Mouse (Mus musculus) thymus, adult 2 months (tissue): ENCODE measurements around the gene Xrcc4. TPM values are rescaled to one million over a fixed set of nuclear protein-coding genes. Genes with fewer than 3 reads are reported as not detected.
"Not testable (repeated sequence)": the region's sequence is repeated elsewhere in the genome, so short reads cannot be mapped to it uniquely, and the experiment has no call there.

Experiments used
- DNase-seq: peaks from one replicate; pipeline ENCODE4 v3.0.0; 2021
- H3K27ac ChIP-seq: fragments of 200-500 bp; 2 replicates; pipeline ENCODE4 v1.5.1; 2012; ENCODE audit warnings: low read length, control low read depth; ENCODE audit not compliant: control insufficient read depth, insufficient read depth
- H3K27me3 ChIP-seq: fragments of 200-500 bp; 2 replicates; pipeline ENCODE4 v1.6.1; 2012; ENCODE audit warnings: mild to moderate bottlenecking, low read length, moderate library complexity, mixed read lengths; ENCODE audit not compliant: control insufficient read depth, insufficient read depth
- H3K36me3 ChIP-seq: fragments of 200-500 bp; 2 replicates; pipeline ENCODE4 v1.6.1; 2012; ENCODE audit warnings: mild to moderate bottlenecking, low read length, moderate library complexity; ENCODE audit not compliant: control insufficient read depth, insufficient read depth
- H3K4me1 ChIP-seq: fragments of 200-500 bp; replicated peaks from 2 replicates; pipeline ENCODE4 v1.6.1; 2012; ENCODE audit warnings: low read length; ENCODE audit not compliant: control insufficient read depth, insufficient read depth
- H3K4me3 ChIP-seq: fragments of 200-500 bp; 2 replicates; pipeline ENCODE4 v1.5.1; 2012; ENCODE audit warnings: mild to moderate bottlenecking, low read length, control low read depth, moderate library complexity; ENCODE audit not compliant: control insufficient read depth, insufficient read depth
- CTCF ChIP-seq: fragments of 200-500 bp; IDR thresholded peaks from 2 replicates; pipeline ENCODE4 v1.5.1; 2012; ENCODE audit warnings: mild to moderate bottlenecking, control low read depth, low read length, moderate library complexity, borderline replicate concordance; ENCODE audit not compliant: control insufficient read depth, poor library complexity, insufficient read depth; ENCODE audit errors: extremely low read depth
- POLR2A ChIP-seq: fragments of 200-500 bp; IDR thresholded peaks from 2 replicates; pipeline ENCODE4 v1.6.1; 2012; ENCODE audit warnings: mild to moderate bottlenecking, low read length, control low read depth, moderate library complexity; ENCODE audit not compliant: control insufficient read depth, poor library complexity, insufficient read depth; ENCODE audit errors: extremely low read depth
- WGBS: fragments of 180-500 bp; shearing (Covaris S2); methylation state at CpG from one replicate; pipeline ENCODE4 v1.1.7; 2018; 5-methylcytosine and 5-hydroxymethylcytosine counted together
- polyA plus RNA-seq: library from polyadenylated mRNA; depleted of rRNA; stranded (reverse); fragments of >200 nt; gene quantifications from 2 replicates; pipeline ENCODE4 v1.2.3, GENCODE M21; 2012; rRNA removed

Gene Xrcc4
- polyA plus RNA-seq = 1.6 and 1.9 TPM in 2 replicates

- TF ChIP-seq POLR2A (0 out of 2 replicates have a peak, but pooled peaks have one; percentile 57), CTCF (no peak)
- peak; percentile 90 for DNase-seq
- peak within 1 kb of the TSS; percentile 53 for H3K27ac ChIP-seq
- 2% methylated on average over 41 of the region's 41 CpGs for WGBS
- H3K36me3 ChIP-seq = no peaks in the 10 kb centered on the region
- peak within 1 kb of the TSS; percentile 87 for H3K4me3 ChIP-seq
- no peaks in the 10 kb centered on the region for H3K27me3 ChIP-seq
- peaks cover 3% of the 10 kb centered on the region for H3K4me1 ChIP-seq
Observed at GRCm38 (mm10) chr13:90088962-90089824, at the start of gene Xrcc4, which contains the start of gene Tmem167. Gene Xrcc4, minus strand, starts transcription at chr13:90089608. Gene Tmem167, plus strand, starts transcription at chr13:90089123.

- 84% methylated on average over 3 of the region's 3 CpGs for WGBS
- DNase-seq = no peak
Observed at GRCm38 (mm10) chr13:90136156-90136910, 46.9 kb upstream of the Xrcc4 start.

GRCm38 (mm10) chr13:90111681-90112080, 22.3 kb upstream of the Xrcc4 start:
- H3K36me3 ChIP-seq = no peaks in the 10 kb centered on the region
- DNase-seq = no peak
- no peak overlapping the region for H3K27ac ChIP-seq
- H3K4me3 ChIP-seq = no peak overlapping the region
- H3K4me1 ChIP-seq = no peaks in the 10 kb centered on the region
- WGBS = 80% methylated on average over 1 of the region's 1 CpGs
- TF ChIP-seq POLR2A (no peak), CTCF (no peak)
- H3K27me3 ChIP-seq = no peaks in the 10 kb centered on the region

More at GRCm38 (mm10) chr13:90136156-90136910, 46.9 kb upstream of the Xrcc4 start:
- no peaks in the 10 kb centered on the region for H3K4me1 ChIP-seq
- no peaks in the 10 kb centered on the region for H3K27me3 ChIP-seq
- H3K4me3 ChIP-seq = no peak overlapping the region
- TF ChIP-seq CTCF (no peak), POLR2A (no peak)
- H3K36me3 ChIP-seq = no peaks in the 10 kb centered on the region
- no peak overlapping the region for H3K27ac ChIP-seq

GRCm38 (mm10) chr13:90108746-90109145, 19.3 kb upstream of the Xrcc4 start:
- peaks cover 12% of the 10 kb centered on the region for H3K36me3 ChIP-seq
- not testable (repeated sequence) for H3K27me3 ChIP-seq, DNase-seq, H3K27ac ChIP-seq, H3K4me3 ChIP-seq, H3K4me1 ChIP-seq
- 100% methylated on average over 5 of the region's 5 CpGs for WGBS

- H3K4me3 ChIP-seq = no peak overlapping the region
- TF ChIP-seq CTCF (no peak), POLR2A (no peak)
- no peak for DNase-seq
- WGBS = 96% methylated on average over 7 of the region's 7 CpGs
- peaks cover 25% of the 10 kb centered on the region for H3K36me3 ChIP-seq
- no peaks in the 10 kb centered on the region for H3K27me3 ChIP-seq
- no peaks in the 10 kb centered on the region for H3K4me1 ChIP-seq
- no peak overlapping the region for H3K27ac ChIP-seq
Observed at GRCm38 (mm10) chr13:90106139-90106538, 16.7 kb upstream of the Xrcc4 start.

- Histone ChIP-seq H3K27ac (no peak overlapping the region), H3K4me1 (no peaks in the 10 kb centered on the region), H3K4me3 (no peak overlapping the region), H3K36me3 (peaks cover 32% of the 10 kb centered on the region), H3K27me3 (no peaks in the 10 kb centered on the region)
- DNase-seq = no peak
- TF ChIP-seq CTCF (no peak), POLR2A (no peak)
Observed at GRCm38 (mm10) chr13:90101514-90101913, 12.1 kb upstream of the Xrcc4 start.

GRCm38 (mm10) chr13:90089825-90090183, 396 bp upstream of the Xrcc4 start:
- DNase-seq = no peak
- no peaks in the 10 kb centered on the region for H3K36me3 ChIP-seq
- TF ChIP-seq CTCF (no peak), POLR2A (no peak)
- H3K4me1 ChIP-seq = peaks cover 3% of the 10 kb centered on the region
- no peak overlapping the region for H3K27ac ChIP-seq
- H3K27me3 ChIP-seq = no peaks in the 10 kb centered on the region
- WGBS = under 1% methylated on average over 27 of the region's 27 CpGs
- H3K4me3 ChIP-seq = peak overlapping the region; percentile 87
